Mouse (Mus musculus): Measurements from ENCODE around the gene Arhgap27. TPM values are rescaled to one million over a fixed set of nuclear protein-coding genes. Genes with fewer than 3 reads are reported as not detected.

The Arhgap27 gene
- polyA plus RNA-seq, 1 experiment, result 27.6 TPM

- no peak for DNase-seq (ENCODE audit: low read depth)
These were observed 7.4 kb downstream of the Arhgap27 start for GRCm38 (mm10) chr11:103356032-103356571.

GRCm38 (mm10) chr11:103355251-103355650 is 8.2 kb downstream of the Arhgap27 start:
- DNase-seq (ENCODE audit: low read depth), result no peak

GRCm38 (mm10) chr11:103354033-103354432 is 9.5 kb downstream of the Arhgap27 start:
- no peak for DNase-seq (ENCODE audit: low read depth)

DNA sequence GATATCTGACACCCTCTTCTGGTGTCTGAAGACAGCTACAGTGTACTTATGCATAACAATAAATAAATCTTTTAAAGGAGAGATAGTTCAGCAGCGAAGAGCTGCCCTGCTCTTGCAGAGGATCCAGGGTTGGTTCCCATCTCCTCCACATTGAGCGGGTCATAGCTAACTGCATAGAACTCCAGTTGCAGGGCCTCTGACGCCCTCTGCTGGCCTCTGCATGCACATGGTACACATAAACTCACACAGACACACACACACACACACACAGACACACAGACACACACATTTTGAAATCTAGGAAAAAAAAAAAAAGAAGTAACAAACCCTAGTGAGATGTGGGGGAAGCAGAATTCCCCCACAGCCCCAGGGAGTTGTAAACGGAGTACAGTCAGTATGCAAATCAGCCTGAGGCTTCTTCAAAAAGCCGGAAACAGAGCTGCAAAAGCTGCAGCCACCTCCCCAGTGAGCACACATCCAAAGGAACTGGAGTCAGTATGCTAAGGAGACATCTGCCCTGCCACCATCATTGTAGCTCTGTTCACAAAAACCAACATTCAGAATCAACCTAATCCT is 11.2 kb downstream of the Arhgap27 start:
- no peak for DNase-seq (ENCODE audit: low read depth)

- no peak for DNase-seq (ENCODE audit: low read depth)
These were observed 12.7 kb downstream of the Arhgap27 start for GRCm38 (mm10) chr11:103350711-103351315.

DNA sequence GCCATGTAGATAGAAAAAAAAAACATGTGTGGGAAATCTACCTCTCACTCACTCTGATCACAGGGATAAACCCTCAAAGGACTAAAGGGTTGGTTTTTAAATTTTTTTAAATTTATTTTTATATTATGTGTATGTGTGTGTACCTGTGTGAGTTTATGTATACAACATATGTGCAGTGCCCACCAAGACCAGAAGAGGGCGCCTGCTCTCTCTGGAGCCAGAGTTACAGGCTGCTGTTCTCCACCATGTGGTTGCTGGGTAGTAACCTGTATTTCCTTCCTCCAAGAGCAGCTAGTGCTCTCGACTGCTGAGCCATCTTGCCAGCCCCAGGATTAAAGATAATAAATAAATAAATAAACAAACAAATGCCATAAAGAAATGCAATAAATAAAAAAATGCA is 13.8 kb downstream of the Arhgap27 start:
- DNase-seq (ENCODE audit: low read depth), result no peak

DNA sequence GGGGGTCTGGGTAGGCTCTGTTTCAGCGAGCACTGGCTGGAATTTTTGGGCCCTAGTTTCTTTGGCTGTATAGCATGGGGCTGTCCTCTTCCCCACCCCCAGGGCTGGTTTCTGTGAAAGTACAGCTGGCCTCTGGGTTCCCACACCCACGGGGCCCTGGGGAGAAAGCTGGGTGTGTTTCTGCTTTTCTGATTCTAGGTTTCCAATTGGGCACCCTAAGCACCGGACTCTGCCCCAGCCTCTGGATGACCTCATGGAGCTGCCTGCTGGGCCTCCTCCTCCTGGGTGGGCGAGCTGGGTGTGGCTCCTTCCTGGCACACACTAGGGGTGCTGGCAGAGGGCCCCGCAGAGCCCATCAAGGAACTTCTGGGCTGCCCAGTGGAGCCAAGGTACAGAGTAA is 16.8 kb downstream of the Arhgap27 start:
- no peak for DNase-seq (ENCODE audit: low read depth)

DNA sequence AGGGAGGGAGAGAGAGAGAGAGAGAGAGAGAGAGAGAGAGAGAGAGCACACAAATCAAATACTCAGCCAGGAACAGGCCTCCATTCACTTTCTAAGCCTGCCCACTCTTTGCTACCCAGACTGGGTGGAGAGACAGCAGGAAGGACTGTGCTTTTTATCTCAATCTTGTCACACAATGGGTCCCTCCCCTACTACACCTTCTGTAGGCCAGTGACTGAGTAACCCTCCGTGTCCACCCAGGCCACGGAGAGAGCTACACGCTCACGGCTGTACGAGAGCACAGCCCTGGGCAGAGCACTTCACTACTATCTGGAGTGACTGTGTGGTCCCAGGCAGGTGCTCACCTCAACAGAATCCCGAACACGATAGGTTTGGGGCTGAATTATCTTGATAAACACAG is 17.3 kb downstream of the Arhgap27 start:
- no peak for DNase-seq (ENCODE audit: low read depth)

DNA sequence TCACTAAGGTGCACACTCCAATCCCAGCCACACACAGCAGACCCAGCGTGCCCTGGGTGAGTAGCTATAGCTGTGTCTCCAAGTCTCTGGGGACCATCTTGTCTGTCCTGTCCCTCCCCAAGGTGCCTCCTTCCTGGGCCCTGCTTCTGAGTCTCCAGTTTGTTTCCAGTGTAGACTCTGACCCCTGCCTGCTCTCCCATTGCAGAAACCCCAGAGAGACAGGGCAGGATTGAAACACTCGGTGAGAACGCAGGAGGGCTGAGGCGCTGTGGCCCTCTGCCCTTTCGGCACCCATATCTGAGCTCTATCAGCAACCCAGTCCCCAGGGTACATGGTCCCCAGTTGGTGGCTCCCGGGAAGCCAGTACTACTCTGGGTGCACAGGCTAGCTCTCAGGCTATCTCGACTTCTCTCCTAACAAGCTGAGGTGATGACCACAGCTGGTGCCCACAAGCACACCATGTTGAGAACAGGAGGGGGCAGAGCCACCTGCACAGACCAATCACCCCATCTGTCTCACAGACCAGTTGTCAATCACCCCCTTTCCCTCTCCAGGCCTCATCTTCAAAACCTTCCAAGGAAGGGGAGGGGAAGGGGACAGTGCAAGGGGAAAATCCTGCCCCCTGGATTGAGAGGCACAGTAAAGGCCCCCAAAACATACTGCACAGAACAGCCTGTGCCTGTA is 17.9 kb downstream of the Arhgap27 start:
- DNase-seq (ENCODE audit: low read depth), result no peak

DNA sequence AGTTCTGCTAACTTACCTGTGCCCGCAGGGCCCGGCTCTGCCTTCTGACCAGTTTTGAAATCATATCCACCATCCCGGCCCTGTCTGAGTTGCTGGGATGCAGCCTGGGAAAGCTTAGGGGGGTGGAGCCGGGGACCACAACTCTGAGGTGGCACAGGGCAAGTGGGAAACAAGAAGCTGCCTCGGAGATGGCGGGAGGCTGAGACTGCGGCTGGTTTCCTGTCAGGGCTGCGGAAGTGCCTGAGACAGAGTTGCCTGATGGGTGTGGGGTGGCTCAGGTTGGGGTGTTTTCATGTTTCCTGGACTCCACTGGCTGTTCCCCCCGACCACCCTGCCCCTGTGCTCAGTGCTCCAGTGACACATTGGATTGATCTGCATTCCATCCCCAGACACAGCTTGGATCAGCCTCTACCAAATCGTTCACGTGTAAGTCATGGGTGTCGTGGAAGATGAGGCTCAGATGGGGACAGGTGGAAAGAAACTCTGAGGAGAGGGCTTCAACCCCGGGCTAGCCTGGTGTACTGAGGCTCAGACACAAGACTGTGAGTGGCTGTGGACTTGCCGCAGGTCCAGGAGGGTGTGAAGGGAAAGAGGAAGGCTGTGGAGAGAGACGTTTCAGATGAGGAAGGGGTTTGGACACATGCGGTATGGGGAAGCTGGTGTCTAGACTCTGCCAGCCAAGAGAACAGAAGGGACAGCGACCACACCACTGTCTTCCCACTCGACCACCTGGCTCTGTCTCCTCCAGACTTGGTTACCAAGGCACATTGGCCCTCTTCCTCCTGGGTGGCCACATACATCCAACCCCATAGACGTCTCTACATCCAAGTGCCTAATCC is 18.8 kb downstream of the Arhgap27 start:
- DNase-seq (ENCODE audit: low read depth), result no peak

- DNase-seq (ENCODE audit: low read depth), result no peak
These were observed 19.6 kb downstream of the Arhgap27 start for GRCm38 (mm10) chr11:103343881-103344280.

DNA sequence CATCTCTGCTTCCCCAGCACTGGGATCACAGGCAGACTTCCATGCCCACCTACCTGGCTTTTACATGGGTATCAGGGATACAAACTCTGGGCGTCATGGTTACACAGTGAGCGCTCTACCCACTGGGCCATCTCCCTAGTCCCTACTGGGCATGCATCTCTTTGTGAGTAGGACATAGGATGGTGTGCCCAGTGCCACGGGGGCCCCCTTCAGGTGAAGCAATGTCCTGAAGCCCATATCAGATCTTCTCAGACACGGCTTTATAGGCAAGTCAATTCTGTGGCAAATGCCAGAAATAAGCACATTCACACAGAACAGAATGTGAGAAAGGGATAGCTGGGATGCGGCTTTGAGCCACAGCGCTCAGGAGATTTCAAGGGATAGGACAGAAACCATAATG is 20.4 kb downstream of the Arhgap27 start:
- no peak for DNase-seq (ENCODE audit: low read depth)

- DNase-seq (ENCODE audit: low read depth), result no peak
These were observed 22.8 kb downstream of the Arhgap27 start for GRCm38 (mm10) chr11:103340677-103341076.

DNA sequence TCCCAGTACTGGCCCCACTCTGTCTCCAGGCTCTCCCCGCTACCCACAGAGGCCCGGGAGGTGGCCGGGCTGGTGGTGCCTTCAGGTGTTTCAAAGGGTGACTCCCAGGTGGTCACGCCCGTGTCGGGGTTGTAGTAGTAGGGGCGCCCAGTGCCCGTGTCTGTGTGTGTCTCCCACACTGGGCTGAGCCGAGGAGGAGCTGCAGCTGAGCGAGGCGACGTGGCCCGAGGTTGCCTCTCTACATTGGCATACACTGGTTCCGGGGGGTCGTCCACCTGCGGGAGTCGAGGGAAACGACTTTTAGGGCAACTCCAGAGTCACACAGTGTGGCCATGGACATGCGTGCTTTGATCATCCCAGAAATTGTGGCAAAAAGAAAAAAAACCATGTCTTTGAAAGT is 23.4 kb downstream of the Arhgap27 start:
- DNase-seq (ENCODE audit: low read depth), result no peak

GRCm38 (mm10) chr11:103339414-103340119 is 23.9 kb downstream of the Arhgap27 start:
- no peak for DNase-seq (ENCODE audit: low read depth)

- no peak for DNase-seq (ENCODE audit: low read depth)
These were observed 24.8 kb downstream of the Arhgap27 start for GRCm38 (mm10) chr11:103338671-103339070.

DNA sequence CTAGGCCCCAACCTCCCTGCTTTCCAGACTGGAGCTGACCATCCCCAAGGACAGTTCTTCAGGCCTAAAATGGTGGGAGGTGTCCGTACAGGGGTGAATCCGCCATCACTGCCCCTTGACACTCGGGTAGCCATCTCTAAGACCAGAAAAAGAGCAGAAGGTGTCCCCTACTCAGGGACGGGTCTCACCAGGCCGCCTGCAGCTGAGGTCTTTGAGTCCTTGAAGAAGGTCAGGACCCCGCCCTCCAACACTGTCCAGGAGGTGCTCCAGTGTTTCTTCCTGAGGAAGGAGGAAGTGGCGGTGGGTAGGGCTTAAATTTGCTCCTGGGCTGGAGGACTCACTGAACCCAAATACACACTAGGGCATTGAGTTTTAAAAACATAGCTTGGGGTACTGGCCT is 25.4 kb downstream of the Arhgap27 start:
- DNase-seq (ENCODE audit: low read depth), result no peak

GRCm38 (mm10) chr11:103337180-103337579 is 26.3 kb downstream of the Arhgap27 start:
- DNase-seq (ENCODE audit: low read depth), result peak; percentile 71

DNA sequence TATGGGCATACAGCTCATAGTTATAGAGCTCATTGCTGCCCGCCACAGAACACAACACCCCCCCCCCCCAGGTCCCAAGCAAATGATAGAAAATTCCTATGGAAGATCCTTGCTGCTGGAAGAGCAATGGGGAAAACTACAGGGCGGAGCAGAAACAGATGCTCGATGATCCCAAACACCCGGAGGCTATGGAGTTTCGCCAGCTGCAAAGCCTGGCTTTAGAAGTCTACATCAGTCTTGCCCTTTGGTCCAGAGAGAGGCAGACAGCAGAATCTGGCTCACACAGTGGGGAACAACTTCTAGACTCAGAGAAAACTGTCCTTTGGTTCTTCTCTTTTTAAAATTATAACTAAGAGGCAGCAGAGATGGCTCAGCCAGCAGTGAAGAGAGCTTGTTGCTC is 27.9 kb downstream of the Arhgap27 start:
- DNase-seq (ENCODE audit: low read depth), result peak; percentile 71

DNA sequence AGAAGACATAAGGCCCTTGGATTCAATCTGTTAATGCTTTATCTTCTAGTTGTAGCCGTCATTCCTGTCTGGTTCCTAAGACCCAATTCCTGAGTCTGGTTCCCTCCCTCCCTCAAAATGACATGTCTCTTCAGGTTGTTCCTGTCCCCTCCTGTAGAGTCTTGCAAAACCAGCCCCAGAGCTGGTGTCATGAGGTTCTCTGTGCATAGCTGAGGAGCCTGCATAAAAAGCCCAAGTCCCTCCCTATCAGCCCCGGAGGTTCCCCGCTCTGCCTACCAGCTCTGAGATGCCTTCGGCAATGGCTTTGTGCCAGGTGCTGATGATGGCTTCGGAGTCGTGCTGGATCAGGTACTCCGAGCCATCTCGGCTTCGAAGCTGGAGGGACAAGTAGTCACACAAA is 28.6 kb downstream of the Arhgap27 start:
- peak; percentile 94 for DNase-seq (ENCODE audit: low read depth)

DNA sequence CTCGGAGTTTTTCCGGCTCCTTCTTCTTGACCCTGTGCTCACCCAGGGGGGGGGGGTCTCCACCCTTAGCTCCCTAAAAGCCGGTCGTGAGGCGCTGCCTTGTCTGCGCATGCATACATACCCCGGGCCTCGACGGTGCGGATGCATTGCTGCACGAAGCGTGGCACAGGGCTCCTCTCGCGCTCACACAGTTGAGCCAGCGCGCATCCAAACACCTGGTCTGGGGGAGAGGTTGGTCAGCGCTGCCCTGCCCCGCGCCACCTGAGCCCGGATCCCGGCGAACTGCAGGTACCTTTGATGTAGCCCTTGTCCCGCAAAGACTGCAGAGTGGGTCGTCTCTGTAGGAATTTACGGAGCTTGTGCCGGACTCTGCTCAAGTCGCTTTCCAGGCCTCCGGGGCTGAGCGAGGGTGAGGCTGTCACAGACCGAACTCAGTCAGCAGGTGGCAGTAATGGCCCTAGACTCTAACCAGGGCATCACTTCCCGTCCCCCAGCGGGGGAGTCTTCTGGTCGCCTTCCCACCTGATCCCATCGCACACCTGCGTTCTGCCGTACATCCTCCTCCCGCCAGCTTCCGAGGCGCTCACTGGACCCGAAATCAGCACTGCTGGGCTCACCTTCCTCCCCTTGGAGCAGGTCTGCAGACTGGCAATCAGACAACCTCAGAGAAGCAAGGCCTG is 29.6 kb downstream of the Arhgap27 start:
- no peak for DNase-seq (ENCODE audit: low read depth)

Measured in gonadal fat pad, adult 2 months (tissue).